Mouse (Mus musculus) myocyte (in vitro differentiated cells): ENCODE data around the gene Med16.
A peak's percentile ranks its signal among the peaks of the same experiment; 100 is the strongest.

ENCODE experiments used
- CEBPB ChIP-seq: IDR thresholded peaks from 2 replicates; pipeline ENCODE4 v1.6.1; 2011; ENCODE audit warnings: mild to moderate bottlenecking, moderate library complexity; ENCODE audit not compliant: poor library complexity, insufficient read depth, severe bottlenecking
- E2F4 ChIP-seq: IDR thresholded peaks from one replicate; pipeline ENCODE4 v1.6.1; 2011; ENCODE audit warnings: mild to moderate bottlenecking, control low read depth, moderate library complexity; ENCODE audit not compliant: insufficient read depth
- MAX ChIP-seq: IDR thresholded peaks from one replicate; pipeline ENCODE4 v1.6.1; 2011; ENCODE audit warnings: low read depth, mild to moderate bottlenecking, control low read depth
- MYOG ChIP-seq, 3 experiments: IDR thresholded peaks; one replicate each; pipeline ENCODE4 v1.6.1; 2011; ENCODE audit warnings: control low read depth in 2 of 3, low read depth in 2 of 3, mild to moderate bottlenecking in 2 of 3; ENCODE audit not compliant: insufficient read length in 2 of 3, control insufficient read depth in 1 of 3, insufficient read depth in 1 of 3
- POLR2A ChIP-seq: IDR thresholded peaks from one replicate; pipeline ENCODE4 v1.6.1; 2011; ENCODE audit warnings: low read depth, mild to moderate bottlenecking, control low read depth, moderate library complexity; ENCODE audit not compliant: insufficient read length
- SRF ChIP-seq: IDR thresholded peaks from one replicate; pipeline ENCODE4 v1.6.1; 2011; ENCODE audit warnings: low read depth; ENCODE audit not compliant: control insufficient read depth, insufficient read length

- TF ChIP-seq POLR2A (peak; percentile 51), SRF (no peak), CEBPB (no peak), E2F4 (no peak), MYOG (IDR thresholded peaks at IDR 0.05; ENCODE audit: control insufficient read depth in 1 of 3, insufficient read depth in 1 of 3, insufficient read length in 2 of 3, low read depth in 2 of 3) (no peak), MAX (no peak)
Observed at GRCm38 (mm10) chr10:79860079-79860911, 48.4 kb downstream of the Med16 start.
